Mouse (Mus musculus) retina, postnatal 1 day (tissue): ENCODE data around the gene Rps6ka2.
A peak's percentile ranks its signal among the peaks of the same experiment; 100 is the strongest.
"Not testable (repeated sequence)": the region's sequence is repeated elsewhere in the genome, so short reads cannot be mapped to it uniquely, and the experiment has no call there.

Experiments
- DNase-seq: peaks from one replicate; pipeline ENCODE4 v3.0.0-alpha.2; 2012

The Rps6ka2 gene

DNA sequence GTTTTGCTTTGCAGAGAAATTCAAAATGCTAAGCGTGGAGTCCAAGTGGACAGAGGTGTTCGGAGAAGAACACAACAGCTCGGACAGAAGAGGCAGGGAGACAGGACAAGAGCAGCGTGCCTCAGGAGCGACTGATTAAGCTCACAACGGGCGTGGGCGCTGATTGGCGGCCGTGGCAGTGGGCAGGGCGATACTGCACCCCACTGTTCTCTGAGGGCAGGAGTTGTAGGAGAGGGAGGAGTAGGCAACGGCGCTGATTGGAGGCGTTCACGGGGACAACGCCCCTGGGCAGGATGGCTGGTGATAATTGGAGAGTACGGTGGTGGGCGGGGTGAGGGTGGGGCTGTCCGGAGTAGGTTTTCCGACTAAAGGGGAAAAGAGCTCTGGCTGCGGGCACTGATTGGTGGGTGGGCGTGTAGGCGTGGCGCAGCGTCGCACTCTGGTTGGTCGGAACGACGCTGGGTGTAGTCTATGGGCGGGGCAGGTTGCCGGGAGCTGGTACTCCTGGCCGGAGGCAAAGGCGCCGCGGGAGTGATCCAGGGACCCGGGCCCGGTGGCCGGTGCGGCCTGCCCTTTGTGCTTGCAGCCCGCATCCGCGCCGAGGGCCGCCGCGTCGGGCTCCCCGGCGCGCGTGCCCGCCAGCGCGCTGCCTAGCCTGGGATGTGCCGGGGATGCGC lies at the start of gene Rps6ka2:
Gene Rps6ka2, plus strand, starts transcription at position 489 of the 677 bp plus-strand sequence.
- DNase-seq, result peak; percentile 100

DNA sequence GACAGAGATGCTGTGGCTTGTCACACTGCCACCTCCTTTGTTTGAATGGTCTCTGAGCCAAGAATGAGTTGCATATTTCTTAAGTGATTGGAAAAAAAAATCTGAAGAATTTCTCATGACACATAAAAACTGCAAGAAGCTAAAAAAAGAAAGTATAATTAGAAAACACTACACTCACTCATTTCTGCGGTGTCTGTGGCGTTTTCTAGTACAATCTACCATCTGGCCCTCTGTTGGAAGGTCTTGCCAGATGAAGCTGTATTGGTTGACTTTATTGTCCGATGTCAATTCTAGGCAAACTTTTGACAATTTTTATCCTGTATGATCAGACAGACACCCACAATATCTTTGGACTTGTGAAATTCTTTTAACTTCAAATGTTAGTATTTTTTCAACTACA lies 49.1 kb upstream of the Rps6ka2 start:
- DNase-seq, result not testable (repeated sequence)

- DNase-seq, result not testable (repeated sequence)
These were observed 47.4 kb upstream of the Rps6ka2 start for GRCm38 (mm10) chr17:7122554-7122953.

DNA sequence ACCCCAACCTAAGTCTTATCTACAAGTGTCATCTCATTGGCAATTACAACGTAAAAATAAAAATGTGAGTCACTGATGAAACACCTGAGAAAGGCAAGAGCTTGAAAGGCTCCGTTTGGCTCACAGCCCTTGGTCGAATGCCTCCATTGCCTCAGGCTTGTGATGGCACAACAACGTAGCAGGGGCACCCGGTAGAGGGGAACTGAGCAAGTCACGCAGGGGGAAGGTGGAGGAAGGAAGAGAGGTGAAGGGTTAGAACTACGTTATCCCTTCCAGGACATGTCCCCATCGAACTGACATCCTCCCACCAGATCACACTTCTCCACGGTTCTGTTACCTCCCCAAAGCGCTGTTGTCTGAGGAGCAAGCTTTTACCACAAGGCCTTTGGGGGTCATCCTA lies 43.4 kb upstream of the Rps6ka2 start:
- not testable (repeated sequence) for DNase-seq

DNA sequence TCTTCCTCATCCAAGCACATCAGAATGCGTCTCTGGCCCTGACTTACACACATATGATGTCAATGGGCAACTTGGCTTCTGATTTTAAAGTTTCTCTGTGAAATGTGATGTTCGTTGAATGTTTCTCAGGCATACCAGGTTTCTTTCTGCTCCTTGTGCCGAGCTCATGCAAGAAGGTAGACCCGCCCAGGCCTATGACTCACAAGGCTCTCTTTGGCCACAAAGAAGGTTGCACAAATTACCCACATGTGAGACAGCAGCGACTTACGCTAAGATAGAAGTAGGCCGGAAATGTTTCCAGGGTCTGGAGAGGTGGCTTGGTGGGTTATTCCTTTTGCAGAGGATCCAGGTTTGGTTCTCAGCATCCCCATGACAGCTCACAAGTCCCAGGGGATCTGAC lies 35.9 kb upstream of the Rps6ka2 start:
- DNase-seq, result not testable (repeated sequence)

GRCm38 (mm10) chr17:7135277-7135676 lies 34.6 kb upstream of the Rps6ka2 start:
- DNase-seq, result not testable (repeated sequence)

GRCm38 (mm10) chr17:7138186-7138925 lies 31.6 kb upstream of the Rps6ka2 start:
- DNase-seq, result no peak

GRCm38 (mm10) chr17:7140399-7141174 lies 29.3 kb upstream of the Rps6ka2 start:
- no peak for DNase-seq

- DNase-seq, result peak; percentile 78
These were observed 27.5 kb upstream of the Rps6ka2 start for GRCm38 (mm10) chr17:7142367-7142766.

GRCm38 (mm10) chr17:7143885-7144518 lies 25.9 kb upstream of the Rps6ka2 start:
- no peak for DNase-seq

- DNase-seq, result peak; percentile 31
These were observed 24.4 kb upstream of the Rps6ka2 start for GRCm38 (mm10) chr17:7145373-7146058.

DNA sequence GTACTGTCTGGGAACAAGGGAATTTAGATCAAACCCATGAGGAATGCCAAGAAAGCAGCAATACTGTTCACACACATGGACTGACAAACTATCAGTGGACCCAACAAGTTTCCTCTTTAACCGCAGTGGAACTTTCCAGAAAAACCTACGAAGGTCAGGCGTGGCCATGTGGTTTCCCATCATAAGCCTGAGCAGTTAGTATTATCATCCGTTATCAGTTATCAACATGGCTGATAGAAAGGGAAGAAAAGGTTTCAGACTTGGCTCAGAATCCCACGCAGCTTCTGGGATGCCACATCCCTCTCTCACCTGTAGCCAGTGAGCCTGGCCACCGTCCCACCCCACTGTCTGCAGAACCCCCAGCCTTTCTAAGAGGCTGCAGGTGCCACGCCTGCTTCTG lies 23.4 kb upstream of the Rps6ka2 start:
- no peak for DNase-seq

- no peak for DNase-seq
These were observed 22.0 kb upstream of the Rps6ka2 start for GRCm38 (mm10) chr17:7147920-7148321.

GRCm38 (mm10) chr17:7149328-7150195 lies 20.4 kb upstream of the Rps6ka2 start:
- DNase-seq, result no peak

GRCm38 (mm10) chr17:7151446-7152100 lies 18.3 kb upstream of the Rps6ka2 start:
- no peak for DNase-seq

DNA sequence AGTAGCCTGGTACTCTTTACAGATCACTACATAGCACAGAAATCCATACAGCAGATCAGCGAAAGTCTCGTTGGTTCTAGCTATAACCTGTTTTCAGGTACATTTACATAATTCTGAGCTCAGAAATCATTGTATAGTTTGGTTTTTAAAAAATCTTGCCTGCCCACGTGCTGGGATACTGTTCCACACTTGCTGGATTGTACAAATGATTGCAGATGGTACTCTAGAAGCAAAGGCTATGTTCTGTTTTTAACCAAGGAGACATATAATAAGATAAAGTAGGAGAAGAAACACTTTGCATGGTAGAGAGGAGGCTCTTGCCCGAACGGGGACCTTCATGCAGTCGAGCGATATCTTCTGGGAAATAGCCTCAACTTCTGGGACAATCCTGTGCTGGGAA lies 17.3 kb upstream of the Rps6ka2 start:
- no peak for DNase-seq

- DNase-seq, result no peak
These were observed 6.0 kb upstream of the Rps6ka2 start for GRCm38 (mm10) chr17:7163955-7164354.

GRCm38 (mm10) chr17:7165524-7165923 lies 4.4 kb upstream of the Rps6ka2 start:
- no peak for DNase-seq

- DNase-seq, result peak; percentile 92
These were observed 821 bp upstream of the Rps6ka2 start for GRCm38 (mm10) chr17:7168961-7169626.
